Mouse (Mus musculus) naive thymus-derived CD4-positive, alpha-beta T cell, adult 2 months (primary cell): ENCODE measurements around the gene Apobec4.

ENCODE experiments used
- DNase-seq: peaks from one replicate; pipeline ENCODE4 v3.0.0-alpha.2; 2011; ENCODE audit warnings: low read depth

Gene Apobec4

DNA sequence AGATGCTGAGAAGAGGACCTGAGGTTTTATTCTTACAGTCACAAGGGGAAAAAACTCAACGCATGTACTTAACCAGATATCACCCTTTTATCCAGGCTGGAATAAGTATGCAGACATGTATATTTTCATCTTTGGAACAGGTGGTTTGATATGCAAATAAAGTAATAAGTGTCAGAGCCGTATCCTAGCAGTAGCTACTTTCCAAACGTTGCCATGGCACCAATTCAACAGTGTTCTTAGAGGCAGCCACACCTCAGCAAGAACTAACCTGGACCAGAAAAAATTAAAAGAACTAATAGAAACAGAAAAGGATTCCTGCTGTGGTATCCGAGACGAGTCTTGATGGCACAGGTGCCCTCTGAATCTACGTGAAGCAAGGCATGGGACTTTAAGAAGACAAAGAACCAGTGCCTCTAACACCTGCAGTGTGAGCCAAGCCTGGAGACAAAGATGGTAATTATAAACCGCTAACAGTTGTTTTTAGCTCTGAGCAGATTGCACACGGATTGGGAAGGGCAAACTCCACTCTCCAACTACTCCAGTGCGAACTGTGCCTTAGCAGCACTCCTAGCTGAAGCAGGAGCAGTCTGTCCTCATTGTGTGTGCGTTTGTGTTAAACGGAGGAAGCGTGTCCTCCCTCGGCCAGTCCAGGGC, at the start of gene Apobec4:
Gene Apobec4, plus strand, starts transcription at position 240 of the 654 bp plus-strand sequence.
- no peak for DNase-seq

DNA sequence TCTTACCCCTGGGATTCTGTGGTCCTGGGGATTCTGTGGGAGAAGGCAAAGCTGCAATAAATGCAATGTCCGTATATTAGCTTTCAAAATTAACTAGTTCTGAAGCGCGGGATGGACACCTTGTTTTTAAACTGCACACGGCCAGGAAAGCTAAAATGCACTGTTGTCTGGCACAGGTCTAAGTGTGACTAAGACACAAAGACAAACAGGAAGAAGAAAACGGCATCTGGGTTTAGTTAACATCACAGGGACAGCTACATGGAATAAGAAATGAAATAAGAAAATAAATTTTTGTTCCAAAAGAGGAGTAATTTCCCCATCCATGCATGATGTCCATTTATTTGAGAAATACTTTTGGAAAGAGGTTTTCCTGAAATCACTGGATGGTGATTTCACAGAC, 49.3 kb upstream of the Apobec4 start:
- no peak for DNase-seq

DNA sequence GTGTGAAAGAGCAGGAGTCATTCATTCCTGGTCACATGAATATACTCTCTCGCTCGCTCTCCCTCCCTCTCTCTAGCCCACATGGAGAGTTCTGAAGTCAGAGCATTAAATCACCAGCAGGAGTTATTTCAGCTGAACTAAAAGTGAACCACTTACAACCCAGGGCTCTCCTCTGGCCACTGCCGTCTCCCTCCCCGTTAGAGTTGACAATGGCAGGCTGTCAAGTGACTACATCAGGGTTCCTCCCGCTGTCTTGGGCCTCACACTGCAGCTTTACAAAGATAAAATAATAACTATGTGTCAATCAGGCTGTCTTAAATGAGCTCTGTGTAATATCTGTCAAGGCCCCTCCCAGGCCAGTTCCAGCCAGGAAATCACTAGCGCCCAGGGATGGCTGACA, 47.4 kb upstream of the Apobec4 start:
- DNase-seq: no peak

- DNase-seq: no peak
Observed at GRCm38 (mm10) chr1:152703941-152704340, 46.4 kb upstream of the Apobec4 start.

GRCm38 (mm10) chr1:152707560-152707959, 42.8 kb upstream of the Apobec4 start:
- DNase-seq: no peak

GRCm38 (mm10) chr1:152711037-152711436, 39.3 kb upstream of the Apobec4 start:
- DNase-seq: no peak

DNA sequence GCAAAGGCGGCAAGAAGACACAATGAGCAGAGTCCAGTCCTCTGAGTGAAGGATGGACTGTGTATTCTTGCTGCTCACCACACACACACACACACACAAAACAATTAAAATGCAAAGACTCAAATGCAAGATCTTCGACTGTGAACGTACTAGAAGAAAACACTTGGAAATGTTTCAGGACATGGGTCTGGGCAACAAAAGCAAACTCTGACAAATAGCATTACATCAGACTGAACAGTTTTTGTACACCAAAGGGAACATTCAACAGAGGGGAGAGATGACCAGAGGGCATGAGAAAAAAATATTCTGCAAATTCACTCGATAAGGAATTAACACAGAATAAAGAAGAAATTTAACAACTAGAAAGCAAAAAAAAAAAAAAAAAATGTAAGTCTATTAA, 36.4 kb upstream of the Apobec4 start:
- no peak for DNase-seq

GRCm38 (mm10) chr1:152714405-152714804, 35.9 kb upstream of the Apobec4 start:
- no peak for DNase-seq

DNA sequence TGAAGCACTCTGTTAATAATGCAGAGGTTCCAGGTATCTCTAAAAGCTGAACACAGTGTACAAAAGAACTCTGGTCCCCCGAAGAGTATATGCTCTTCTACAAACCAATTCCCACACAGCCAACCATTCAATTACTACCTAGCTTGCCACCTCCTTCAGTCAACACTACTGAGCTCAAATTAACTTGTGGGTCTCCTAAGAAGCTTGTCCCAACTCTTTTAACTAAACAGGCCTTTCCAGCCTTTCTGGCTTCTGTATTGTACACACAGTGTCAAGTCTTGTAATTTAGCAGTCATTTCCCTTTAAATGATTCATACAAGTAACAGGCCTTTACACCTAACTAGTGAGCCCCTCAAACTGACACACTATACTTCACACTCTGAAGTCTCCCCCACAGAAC, 33.0 kb upstream of the Apobec4 start:
- no peak for DNase-seq

DNA sequence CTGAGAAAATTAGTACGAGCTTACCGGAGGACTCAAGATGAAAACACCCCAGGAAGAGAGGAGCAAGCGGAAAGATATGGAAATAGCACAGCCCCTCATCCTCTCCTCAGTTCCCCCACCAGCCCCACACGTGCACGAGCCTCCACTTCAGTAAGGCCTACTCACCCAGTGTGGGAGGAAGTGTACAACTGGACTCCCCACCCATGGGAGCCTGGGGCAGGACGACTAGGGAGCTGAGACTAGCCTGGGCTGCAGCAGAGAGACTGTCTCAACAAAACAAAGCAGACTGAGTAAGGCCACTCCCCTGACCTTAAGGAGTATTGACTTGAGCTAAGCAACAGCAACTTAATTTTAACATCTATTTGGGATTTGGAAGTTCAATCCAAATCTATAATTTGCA, 32.2 kb upstream of the Apobec4 start:
- no peak for DNase-seq

DNA sequence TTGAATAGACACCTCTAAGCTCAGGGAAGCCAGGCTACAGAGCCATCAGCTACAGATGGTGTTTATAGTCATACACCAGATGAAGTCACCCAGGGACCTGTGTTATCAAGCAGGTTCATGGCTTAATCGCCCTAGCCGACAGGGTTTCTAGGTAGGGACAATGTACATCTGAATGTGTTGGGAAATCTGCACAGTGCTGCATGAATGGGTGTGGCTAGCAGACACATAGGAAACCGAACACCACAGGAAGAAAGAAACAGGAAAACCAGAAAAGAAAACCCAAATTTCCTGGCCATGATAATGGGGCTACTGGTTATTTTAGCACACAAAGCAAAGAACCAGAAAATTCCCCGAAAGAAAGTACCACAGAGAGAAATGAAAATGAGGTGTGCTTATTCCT, 29.4 kb upstream of the Apobec4 start:
- DNase-seq: peak; percentile 23

- DNase-seq: no peak
Observed at GRCm38 (mm10) chr1:152721535-152722198, 28.7 kb upstream of the Apobec4 start.

GRCm38 (mm10) chr1:152724286-152724685, 26.1 kb upstream of the Apobec4 start:
- peak; percentile 55 for DNase-seq

- no peak for DNase-seq
Observed at GRCm38 (mm10) chr1:152726095-152726494, 24.3 kb upstream of the Apobec4 start.

DNA sequence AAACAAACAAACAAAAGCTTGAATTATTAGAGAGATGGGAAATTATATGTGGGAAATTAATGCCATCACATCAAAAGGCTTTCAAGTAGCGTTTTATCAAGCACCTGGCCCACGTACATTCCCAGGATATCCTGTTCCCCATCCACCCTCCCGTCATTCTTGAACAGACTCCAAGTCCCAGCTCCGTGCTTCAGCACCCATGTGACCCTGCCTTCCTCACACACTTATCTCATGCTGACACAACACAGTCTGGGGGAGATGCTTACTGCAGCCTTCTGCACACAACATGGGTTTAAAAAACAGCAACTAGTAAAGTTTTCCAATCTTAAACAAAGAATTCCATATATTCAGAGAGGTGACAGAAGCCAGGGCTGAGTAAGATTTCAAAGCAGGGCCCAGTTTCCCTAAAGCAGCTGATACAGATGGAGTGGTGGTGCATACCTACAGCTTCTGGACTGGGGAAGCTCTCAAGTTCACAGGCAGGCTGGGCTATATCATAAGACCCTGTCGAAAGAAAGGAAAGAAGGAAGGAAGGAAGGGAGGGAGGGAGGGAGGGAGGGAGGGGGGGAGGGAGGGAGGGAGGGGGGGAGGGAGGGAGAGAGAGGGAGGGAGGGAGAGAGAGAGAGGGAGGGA, 22.6 kb upstream of the Apobec4 start:
- no peak for DNase-seq

DNA sequence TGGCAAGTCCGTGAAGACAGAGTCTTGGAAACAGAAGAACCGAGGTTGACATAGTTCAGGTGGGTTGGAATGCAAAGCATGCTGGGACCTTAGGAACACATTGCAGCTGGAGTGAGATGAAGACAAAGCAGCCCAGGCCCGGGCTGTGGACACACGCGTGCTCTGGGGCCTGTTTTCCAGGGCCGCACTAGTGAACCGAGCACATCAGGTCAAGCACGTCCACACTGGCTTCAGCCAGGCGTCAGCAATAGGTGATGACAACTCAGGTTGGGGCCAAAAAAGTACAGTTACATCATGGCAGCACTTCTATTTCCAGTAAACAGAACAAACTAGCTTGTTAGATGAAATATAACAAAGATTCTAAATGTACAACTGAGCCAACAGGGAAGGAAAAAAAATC, 11.6 kb upstream of the Apobec4 start:
- no peak for DNase-seq

DNA sequence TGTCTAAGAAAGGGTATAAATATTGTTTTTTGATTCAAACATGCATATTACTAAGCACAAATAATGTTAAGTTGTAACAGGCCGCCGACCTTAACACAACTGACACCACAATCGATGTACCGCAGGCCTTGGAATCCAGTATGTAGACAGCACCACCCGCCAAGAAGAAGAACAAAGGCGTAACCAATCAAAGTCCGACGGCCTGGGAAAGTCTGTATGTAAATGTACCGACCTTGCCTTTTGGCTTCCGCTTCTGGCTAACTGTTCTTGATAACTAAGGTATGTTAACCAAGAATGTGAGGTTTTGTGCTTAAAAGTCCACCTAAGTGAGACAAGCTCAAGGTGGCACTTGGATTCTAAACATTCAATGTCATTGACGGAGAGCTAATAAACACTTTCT, 11.0 kb upstream of the Apobec4 start:
- no peak for DNase-seq

DNA sequence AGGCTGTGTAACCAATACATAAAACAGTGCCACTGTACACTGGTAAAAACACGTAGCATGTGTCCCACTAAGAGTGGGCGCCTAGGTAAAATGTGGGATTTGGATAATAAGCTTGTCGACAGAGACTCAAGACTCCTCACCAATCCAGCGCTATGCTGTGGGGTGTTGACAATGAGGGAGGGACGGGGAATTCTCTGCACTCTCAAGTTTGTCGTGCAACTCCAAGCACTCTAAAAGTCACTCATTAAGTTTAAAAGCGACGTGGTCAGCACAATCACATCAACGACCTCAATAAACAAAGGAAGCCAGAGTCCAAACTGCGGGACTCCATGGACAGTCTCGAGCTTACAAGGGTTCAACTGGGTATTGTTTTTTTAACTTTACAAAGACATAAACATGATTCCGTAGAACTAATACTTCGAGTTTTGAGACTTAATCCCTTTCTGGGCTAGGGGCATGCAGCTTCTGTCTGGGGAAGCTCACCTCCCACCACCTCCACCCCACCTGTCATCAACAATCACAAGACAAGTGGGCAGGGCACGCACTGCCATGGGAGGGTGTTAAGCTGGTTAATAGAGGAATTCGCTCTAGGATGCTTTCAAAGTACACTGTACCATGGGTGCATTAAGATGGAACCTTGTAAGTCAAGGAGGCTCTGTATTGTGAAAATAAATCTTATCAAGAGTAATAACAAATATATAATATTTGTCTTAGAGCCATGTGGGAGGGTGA, 7.1 kb upstream of the Apobec4 start:
- no peak for DNase-seq

- DNase-seq: peak; percentile 72
Observed at GRCm38 (mm10) chr1:152746426-152746825, 3.9 kb upstream of the Apobec4 start.

GRCm38 (mm10) chr1:152749276-152749675, 1.1 kb upstream of the Apobec4 start:
- DNase-seq: no peak

DNA sequence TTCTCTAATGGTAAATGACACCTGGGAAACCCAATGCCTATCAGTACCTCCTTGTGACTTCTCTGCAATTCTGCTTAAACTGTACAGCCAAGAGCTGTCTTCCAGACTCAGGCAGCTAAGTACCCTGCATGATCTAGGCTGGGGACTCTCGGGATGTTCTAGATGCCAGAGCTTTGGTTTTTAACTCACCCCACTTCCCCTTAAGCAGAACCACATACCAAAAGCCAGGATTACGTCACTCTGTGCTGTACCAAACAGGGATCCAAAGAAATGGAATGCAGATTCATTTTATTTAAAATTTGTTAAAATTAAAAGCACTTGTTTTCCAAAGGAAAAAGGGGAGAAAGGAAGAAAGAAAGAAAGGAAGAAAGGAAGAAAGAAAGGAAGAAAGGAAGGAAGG, 11.4 kb downstream of the Apobec4 start:
- no peak for DNase-seq

DNA sequence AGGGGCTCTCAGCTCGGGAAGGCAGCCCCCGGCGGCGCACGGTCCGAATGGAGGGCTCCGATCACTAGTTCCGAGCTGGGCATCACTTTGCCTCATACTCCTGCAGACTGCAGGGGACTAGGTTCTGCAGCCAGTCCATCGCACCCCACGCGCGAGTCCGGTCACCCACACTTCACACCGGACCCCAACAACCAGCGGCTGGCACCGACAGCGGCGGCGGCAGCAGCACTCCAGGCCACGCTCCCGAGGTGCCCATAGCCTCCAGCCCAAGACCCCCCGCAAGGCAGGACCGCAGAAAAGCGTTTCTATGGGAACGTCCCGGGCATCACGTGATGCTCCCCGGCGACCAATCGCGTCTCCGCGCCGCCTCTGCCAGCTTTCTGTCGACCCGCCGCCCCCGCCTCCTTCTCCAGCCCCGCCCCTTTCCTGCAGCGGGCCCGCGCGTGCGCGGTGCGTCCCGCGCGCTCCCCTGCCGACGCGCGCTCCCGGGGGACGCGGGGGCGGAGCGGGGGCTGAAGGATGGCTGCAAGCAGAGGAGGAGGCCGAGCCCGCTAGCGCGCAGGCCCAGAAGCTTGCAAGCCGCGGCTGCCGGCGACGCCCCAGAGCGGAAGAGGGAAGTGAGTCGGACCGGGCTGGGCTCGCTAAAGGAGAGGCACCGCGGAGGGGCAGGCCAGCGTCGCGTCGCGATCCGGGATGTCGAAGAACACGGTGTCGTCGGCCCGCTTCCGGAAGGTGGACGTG, 15.9 kb downstream of the Apobec4 start, which contains the start of the genes Rgl1 and Arpc5:
Gene Rgl1, minus strand, starts transcription at position 320 of the 741 bp plus-strand sequence.
Gene Arpc5, plus strand, starts transcription at position 511 of the 741 bp plus-strand sequence.
- peak; percentile 98 for DNase-seq
